Mouse (Mus musculus) left cerebral cortex, adult 8-10 months (tissue): ENCODE measurements around the gene Alpk1. TPM values are rescaled to one million over a fixed set of nuclear protein-coding genes. Genes with fewer than 3 reads are reported as not detected.

Experiments
- DNase-seq, 2 experiments: peaks; one replicate each; pipeline ENCODE4 v3.0.0; 2022; ENCODE audit warnings: low spot score in 2 of 2
- total RNA-seq, 4 experiments: library from RNA; stranded (reverse); gene quantifications; 2 replicates each; pipeline ENCODE4 v1.2.4; 2022

The Alpk1 gene
- 1 to 10 TPM; 5.9 to 8.1 (median 7.3) TPM for total RNA-seq

DNA sequence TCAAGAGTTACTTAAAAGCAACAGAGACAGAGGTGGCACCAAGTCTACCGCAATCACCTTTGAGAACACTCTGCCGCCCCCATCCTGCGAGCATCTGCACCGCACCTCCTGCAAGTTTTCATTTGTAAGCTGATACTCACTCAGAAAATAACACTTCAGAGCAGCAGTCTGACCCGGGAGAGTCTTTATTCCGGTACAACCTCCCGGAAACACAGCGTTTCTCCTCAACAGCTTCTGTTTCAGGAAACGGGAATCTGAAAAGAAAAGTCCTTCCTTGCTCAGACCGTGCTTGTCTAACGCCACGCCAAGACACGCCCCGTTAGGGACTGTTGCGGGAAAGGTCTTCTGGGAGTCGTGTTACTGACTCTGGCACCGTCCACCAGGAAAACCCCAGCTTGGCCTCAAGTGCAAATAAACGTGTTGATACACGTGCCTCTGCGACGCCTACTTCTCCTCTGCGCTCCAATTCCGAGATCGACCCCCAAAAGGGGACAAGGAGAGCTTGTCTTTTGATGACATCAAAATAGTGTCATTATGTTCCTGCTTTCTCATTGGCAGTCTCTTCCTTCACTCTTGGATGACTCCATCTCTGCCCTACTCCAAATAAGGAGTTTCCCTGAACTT lies at the start of gene Alpk1:
Gene Alpk1 (minus strand): TSS at position 507 of the 624 bp plus-strand sequence.
- peak in 1 of 2 experiments; percentile 11 for DNase-seq

GRCm38 (mm10) chr3:127827123-127827522 lies 46.8 kb upstream of the Alpk1 start:
- DNase-seq = no peak

- DNase-seq = no peak
These were observed 46.2 kb upstream of the Alpk1 start for GRCm38 (mm10) chr3:127826503-127826902.

- DNase-seq = no peak
These were observed 43.8 kb upstream of the Alpk1 start for GRCm38 (mm10) chr3:127823886-127824863.

DNA sequence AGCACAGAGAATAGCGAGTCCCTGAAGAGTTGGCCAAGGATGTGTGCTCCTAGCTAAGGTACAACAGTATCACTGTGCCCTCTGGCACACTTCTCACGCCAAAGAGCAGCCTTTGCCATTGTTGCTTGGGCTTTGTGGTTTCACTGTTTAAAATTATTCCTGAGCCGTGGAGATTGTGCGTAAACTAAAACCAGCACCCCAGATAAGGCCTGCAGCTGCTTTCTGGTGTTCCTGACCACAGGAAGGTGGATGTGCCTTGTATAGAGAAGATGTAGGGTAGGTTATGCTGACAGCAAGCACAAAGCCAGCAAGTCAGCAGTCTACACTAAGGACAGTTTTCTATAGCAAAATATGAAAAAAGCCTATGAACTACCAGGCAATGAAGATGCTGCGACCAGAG lies 40.9 kb upstream of the Alpk1 start:
- no peak for DNase-seq

DNA sequence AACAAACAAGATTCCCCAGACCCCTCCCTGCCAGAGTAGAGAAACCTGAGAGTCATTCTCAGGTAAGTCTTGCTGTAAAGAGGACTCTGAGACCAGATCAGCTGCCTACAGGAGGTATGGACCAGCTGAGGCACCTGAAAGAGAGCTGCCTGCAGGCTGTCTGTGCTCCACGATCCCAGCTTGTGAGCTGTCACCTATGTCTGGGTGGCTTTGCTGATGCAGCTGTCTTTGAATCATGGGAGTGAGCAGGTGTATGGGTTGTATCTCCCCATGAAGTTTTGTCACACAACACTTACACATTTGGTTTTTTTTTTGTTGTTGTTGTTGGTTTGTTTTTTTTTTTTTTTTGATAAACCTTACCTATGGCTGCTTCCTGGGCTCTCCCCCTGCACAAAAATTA lies 40.1 kb upstream of the Alpk1 start:
- no peak for DNase-seq

DNA sequence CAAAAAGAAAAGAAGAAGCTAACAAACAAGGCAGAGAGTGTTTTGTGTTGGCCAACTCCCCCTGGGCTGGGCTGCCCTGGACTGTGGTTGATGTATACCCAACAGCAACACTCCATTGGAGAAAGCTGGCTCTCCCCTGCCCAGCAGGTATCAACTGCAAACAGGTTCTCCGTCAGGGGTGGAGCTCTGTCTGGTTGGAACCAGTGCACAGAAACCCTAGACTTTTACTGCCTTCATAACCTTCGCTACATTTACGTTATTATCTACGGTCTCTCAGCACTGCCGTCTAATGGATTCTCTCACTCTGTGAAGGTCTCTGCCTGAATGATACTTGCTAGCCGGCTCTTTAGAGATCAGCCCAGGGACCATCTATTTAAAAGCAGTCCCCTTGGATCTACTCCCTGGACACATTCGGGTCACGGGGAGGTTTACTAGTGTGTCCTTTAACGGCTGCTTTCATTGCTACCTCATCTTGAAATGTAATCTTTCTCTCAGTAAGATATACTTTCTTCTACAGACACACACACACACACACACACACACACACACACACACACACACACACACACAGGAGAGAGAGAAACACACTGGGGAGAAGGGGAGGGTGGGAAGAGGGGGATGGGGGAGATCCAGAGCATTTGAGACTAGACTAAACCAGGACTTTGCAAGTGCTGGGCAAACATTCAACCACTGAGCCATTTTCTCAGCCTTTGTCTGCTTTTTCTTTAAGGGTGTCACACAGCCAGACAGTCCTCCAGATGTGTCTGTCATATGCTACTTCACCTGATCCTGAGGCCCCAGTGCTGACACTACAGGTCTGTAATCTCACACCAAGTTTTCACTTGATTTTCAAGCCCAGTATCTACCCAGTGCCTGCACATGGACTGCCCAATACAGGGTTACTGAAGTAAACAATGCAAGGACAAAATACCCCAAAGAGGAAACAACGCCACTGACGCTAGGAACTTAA lies 38.7 kb upstream of the Alpk1 start:
- no peak for DNase-seq

DNA sequence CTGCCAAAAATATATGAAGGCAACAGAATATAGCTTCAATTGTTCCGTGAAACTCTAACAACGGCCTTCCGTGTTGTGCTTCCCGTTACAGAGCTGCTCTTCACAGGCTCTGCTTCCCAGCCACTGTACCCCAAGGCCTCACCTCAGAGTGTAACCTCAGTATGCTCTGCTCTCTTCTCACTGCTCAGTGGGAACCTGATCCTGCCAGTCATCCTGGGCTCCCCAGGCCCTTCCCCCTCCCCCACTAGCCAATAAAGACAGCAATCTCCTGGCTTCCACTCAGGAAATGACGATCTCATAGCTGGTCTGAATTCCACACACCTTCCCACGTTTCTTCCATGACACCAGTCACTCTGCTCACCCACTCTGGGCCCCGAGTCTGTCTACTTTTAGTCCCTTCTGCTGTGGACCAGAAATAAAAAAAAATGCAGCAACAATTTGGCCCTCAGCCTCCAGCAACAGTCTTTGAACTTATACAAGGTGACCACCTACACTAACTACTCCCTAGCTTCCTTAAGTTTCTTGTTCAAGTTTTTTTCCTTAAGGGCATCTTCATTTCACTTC lies 36.9 kb upstream of the Alpk1 start:
- DNase-seq = no peak

DNA sequence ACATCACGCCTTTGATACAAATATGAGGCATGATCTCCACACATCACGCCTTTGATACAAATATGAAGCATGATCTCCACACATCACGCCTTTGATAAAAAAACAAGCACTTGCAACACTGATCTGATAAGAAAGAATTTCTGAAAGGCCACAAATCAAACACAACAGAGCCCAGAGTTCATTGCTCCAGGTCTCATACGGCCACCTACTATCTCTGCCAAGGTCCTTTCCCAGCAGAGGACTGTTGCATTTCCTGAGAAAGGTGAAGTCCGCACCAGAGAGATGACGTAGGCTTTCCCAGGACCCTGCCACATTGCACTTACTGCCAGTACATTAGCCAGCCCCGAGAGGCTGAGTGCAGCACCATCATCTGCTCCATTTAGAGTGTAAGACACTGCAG lies 28.8 kb upstream of the Alpk1 start:
- DNase-seq = no peak

GRCm38 (mm10) chr3:127807846-127808245 lies 27.5 kb upstream of the Alpk1 start:
- no peak for DNase-seq

DNA sequence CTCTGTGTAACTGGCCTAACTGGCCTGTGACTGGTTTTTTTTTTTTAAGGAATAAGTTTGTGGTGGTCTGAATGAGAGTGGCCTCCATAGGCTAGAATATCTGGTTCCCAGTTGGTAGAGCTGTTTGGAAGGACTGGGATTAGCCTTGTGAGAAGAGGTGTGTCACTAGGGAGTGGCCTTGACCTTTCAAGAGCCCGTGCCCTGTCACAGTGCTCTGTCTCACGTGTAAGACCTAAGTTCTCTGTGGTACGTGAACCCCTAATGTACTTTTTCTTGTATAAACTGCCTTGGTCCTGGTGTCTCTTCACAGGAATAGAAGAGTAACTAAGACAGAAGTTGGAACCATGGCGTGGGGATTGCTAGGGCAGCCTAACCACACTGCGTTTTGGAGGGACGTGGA lies 25.7 kb upstream of the Alpk1 start:
- no peak for DNase-seq

- DNase-seq = no peak
These were observed 24.7 kb upstream of the Alpk1 start for GRCm38 (mm10) chr3:127805071-127805470.

DNA sequence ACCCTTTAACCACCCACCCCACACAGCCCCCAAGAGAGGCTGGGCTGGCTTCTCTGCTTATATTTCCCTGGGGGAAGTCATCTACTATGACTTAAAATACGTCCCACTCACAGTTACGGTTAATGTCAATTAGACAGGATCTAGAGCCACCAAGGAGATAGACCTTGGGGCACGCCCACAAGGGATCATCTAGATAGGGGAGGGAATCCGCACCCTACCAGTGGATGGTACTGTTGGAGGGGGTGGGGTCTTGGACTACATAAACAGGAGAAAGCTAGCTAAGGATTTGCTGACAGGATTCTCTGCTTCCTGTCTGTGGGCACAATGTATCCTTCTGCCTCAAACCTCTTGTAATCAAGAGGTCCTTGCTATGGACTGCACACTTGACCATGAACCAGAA lies 24.1 kb upstream of the Alpk1 start:
- DNase-seq = no peak

DNA sequence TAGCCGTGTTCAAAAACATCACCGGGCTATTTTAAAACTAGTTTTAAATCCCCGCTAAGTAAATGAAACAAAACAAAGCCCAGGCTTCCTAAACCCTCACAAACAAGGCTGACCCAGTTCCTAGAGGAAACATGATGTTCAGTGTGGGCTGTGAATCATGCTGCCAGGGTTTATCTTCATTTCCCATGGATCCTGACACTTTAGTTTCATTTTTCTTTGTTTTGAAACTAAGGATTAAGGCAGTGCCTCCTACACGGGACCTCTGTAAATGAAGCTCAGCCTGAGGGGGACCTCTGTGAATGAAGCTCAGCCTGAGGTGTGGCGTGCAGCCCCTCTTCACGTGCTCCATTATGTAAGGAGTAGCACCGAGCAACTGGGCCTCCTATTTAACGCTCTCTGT lies 22.5 kb upstream of the Alpk1 start:
- DNase-seq = peak in 1 of 2 experiments; percentile 13

DNA sequence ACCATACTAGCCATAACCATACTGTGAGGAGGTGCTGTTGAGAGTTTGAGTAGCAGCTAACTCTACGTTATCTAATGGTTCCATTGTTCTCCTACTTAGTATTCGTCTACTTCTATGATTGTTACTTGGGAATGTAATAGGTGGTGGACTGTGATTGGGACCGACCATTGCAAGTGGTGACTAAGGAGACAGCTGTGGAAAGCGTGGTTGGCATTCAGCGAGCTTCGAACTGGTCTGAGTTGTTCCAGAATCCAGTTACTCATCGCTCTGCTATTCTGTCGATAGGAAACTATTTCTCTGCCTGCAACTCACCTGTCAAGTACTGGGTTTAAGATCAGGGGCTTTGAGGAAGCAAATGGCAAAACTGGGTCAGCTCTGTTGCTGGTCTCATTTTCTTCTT lies 20.8 kb upstream of the Alpk1 start:
- no peak for DNase-seq

DNA sequence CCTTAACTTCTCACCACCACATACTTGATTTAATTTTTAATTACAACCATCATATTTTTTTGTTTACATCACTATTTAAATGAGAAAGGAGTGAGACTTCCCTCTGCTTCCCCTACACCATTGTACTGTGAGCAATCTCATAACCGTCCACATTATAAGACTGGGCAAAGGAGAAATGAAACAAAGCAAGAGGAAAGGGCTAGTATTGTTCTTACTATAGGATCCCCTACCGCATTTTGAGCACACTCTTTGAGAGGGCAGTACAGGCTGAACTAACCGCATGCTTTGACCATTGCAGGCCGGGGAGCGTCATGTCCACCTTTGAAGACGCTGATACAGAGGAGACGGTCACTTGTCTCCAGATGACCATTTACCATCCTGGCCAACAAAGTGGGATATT lies 15.9 kb upstream of the Alpk1 start:
- no peak for DNase-seq

GRCm38 (mm10) chr3:127795762-127796161 lies 15.4 kb upstream of the Alpk1 start:
- no peak for DNase-seq

- no peak for DNase-seq
These were observed 12.7 kb upstream of the Alpk1 start for GRCm38 (mm10) chr3:127793022-127793421.

GRCm38 (mm10) chr3:127791595-127792561 lies 11.6 kb upstream of the Alpk1 start:
- no peak for DNase-seq

GRCm38 (mm10) chr3:127791056-127791483 lies 10.7 kb upstream of the Alpk1 start:
- no peak for DNase-seq
